Mouse (Mus musculus) embryonic facial prominence, embryonic 12.5 days (tissue): ENCODE results near the gene Slc52a3. TPM values are rescaled to one million over a fixed set of nuclear protein-coding genes. Genes with fewer than 3 reads are reported as not detected.

Source experiments
- ATAC-seq: fragments of 200-750 bp; cut with Nextera tagmentation; 2 replicates; pipeline ENCODE4 v1.8.0; 2017; ENCODE audit not compliant: insufficient number of reproducible peaks, insufficient read depth, low FRiP score, low TSS enrichment
- H3K27ac ChIP-seq: fragments of 300-500 bp; sonication (generic); 2 replicates; pipeline ENCODE4 v1.5.1; 2016; ENCODE audit warnings: mild to moderate bottlenecking
- H3K27me3 ChIP-seq: fragments of 300-500 bp; sonication (generic); 2 replicates; pipeline ENCODE4 v1.6.1; 2016; ENCODE audit warnings: mild to moderate bottlenecking, moderate library complexity
- H3K36me3 ChIP-seq: fragments of 300-500 bp; sonication (generic); 2 replicates; pipeline ENCODE4 v1.6.1; 2016; ENCODE audit warnings: mild to moderate bottlenecking
- H3K4me1 ChIP-seq: fragments of 300-500 bp; sonication (generic); 2 replicates; pipeline ENCODE4 v1.6.1; 2016
- H3K4me2 ChIP-seq: fragments of 300-500 bp; sonication (generic); replicated peaks from 2 replicates; pipeline ENCODE4 v1.6.1; 2016; ENCODE audit warnings: mild to moderate bottlenecking, moderate library complexity
- H3K4me3 ChIP-seq: fragments of 300-500 bp; sonication (generic); 2 replicates; pipeline ENCODE4 v1.5.1; 2016; ENCODE audit warnings: mild to moderate bottlenecking
- H3K9ac ChIP-seq: fragments of 300-500 bp; sonication (generic); 2 replicates; pipeline ENCODE4 v1.6.1; 2016; ENCODE audit warnings: mild to moderate bottlenecking, moderate library complexity
- H3K9me3 ChIP-seq: fragments of 300-500 bp; sonication (generic); 2 replicates; pipeline ENCODE4 v1.6.1; 2016; ENCODE audit warnings: mild to moderate bottlenecking, moderate library complexity
- WGBS: fragments of 180-500 bp; shearing (Covaris S2); methylation state at CpG from one replicate; pipeline ENCODE4 v1.1.7; 2016; 5-methylcytosine and 5-hydroxymethylcytosine counted together
- polyA plus RNA-seq: library from polyadenylated mRNA; unstranded; fragments of >200 nt; fragmentation: Nextera tagmentation; extraction: Ambion mirVana; gene quantifications from 2 replicates; pipeline ENCODE4 v1.2.1, GENCODE M21; 2016

The Slc52a3 gene
- polyA plus RNA-seq, 1 experiment from 2014 or later = 1.2 TPM

GRCm38 (mm10) chr2:151975295-151975694 lies 21.0 kb upstream of the Slc52a3 start:
- H3K36me3 ChIP-seq = no peaks in the 10 kb centered on the region

GRCm38 (mm10) chr2:151976067-151976466 lies 20.2 kb upstream of the Slc52a3 start:
- peaks cover 30% of the 10 kb centered on the region for H3K27me3 ChIP-seq
- no peak for ATAC-seq
- H3K4me1 ChIP-seq = peaks cover 47% of the 10 kb centered on the region
- no peak overlapping the region for H3K27ac ChIP-seq
- 91% methylated on average over 3 of the region's 3 CpGs for WGBS
- H3K4me3 ChIP-seq = no peak overlapping the region
- no peaks in the 10 kb centered on the region for H3K9me3 ChIP-seq
- H3K9ac ChIP-seq = no peak overlapping the region
- no peaks in the 10 kb centered on the region for H3K36me3 ChIP-seq
- no peak overlapping the region for H3K4me2 ChIP-seq

More at GRCm38 (mm10) chr2:151975295-151975694, 21.0 kb upstream of the Slc52a3 start:
- no peak overlapping the region for H3K27ac ChIP-seq
- peaks cover 30% of the 10 kb centered on the region for H3K27me3 ChIP-seq
- no peak for ATAC-seq
- no peak overlapping the region for H3K4me3 ChIP-seq
- 79% methylated on average over 5 of the region's 5 CpGs for WGBS
- no peaks in the 10 kb centered on the region for H3K9me3 ChIP-seq
- H3K9ac ChIP-seq = no peak overlapping the region
- H3K4me1 ChIP-seq = peaks cover 50% of the 10 kb centered on the region
- H3K4me2 ChIP-seq = no peak overlapping the region

GRCm38 (mm10) chr2:151977689-151978440 lies 18.4 kb upstream of the Slc52a3 start:
- no peak overlapping the region for H3K4me2 ChIP-seq

GRCm38 (mm10) chr2:151978494-151978893 lies 17.8 kb upstream of the Slc52a3 start:
- Histone ChIP-seq H3K4me2 (peak overlapping the region; percentile 60), H3K9me3 (no peaks in the 10 kb centered on the region), H3K4me1 (peaks cover 34% of the 10 kb centered on the region), H3K27ac (no peak overlapping the region), H3K36me3 (no peaks in the 10 kb centered on the region), H3K4me3 (0 out of 2 replicates have a peak overlapping the region, but pooled peaks have one; percentile 74), H3K27me3 (peaks cover 13% of the 10 kb centered on the region), H3K9ac (no peak overlapping the region)
- ATAC-seq = no peak
- WGBS = 65% methylated on average over 6 of the region's 6 CpGs

More at GRCm38 (mm10) chr2:151977689-151978440, 18.4 kb upstream of the Slc52a3 start:
- Histone ChIP-seq H3K4me3 (no peak overlapping the region), H3K9me3 (no peaks in the 10 kb centered on the region), H3K4me1 (peaks cover 38% of the 10 kb centered on the region), H3K27me3 (peaks cover 18% of the 10 kb centered on the region), H3K36me3 (no peaks in the 10 kb centered on the region), H3K27ac (no peak overlapping the region), H3K9ac (peak overlapping the region; percentile 1; the same call in 1 of the 2 replicates)
- ATAC-seq = no peak
- 67% methylated on average over 4 of the region's 4 CpGs for WGBS

- H3K4me3 ChIP-seq = peak within 1 kb of the TSS; percentile 74
- peak within 1 kb of the TSS; percentile 60 for H3K4me2 ChIP-seq
- H3K4me1 ChIP-seq = peaks cover 25% of the 10 kb centered on the region
- under 1% methylated on average over 46 of the region's 46 CpGs for WGBS
- peak; percentile 76 for ATAC-seq
- peak within 1 kb of the TSS; percentile 65 for H3K9ac ChIP-seq
- no peaks in the 10 kb centered on the region for H3K9me3 ChIP-seq
- 0 out of 2 replicates have a peak within 1 kb of the TSS, but pooled peaks have one; percentile 57 for H3K27ac ChIP-seq
- peaks cover 1% of the 10 kb centered on the region for H3K27me3 ChIP-seq
- H3K36me3 ChIP-seq = no peaks in the 10 kb centered on the region
Observed at GRCm38 (mm10) chr2:151979470-151980354, 16.6 kb upstream of the Slc52a3 start, which contains the start of gene Fam110a. Gene Fam110a, minus strand, starts transcription at chr2:151980219.

GRCm38 (mm10) chr2:151980355-151980693 lies 16.0 kb upstream of the Slc52a3 start:
- Histone ChIP-seq H3K9me3 (no peaks in the 10 kb centered on the region), H3K4me2 (peak overlapping the region; percentile 60), H3K4me3 (peak overlapping the region; percentile 74), H3K36me3 (no peaks in the 10 kb centered on the region), H3K4me1 (peaks cover 25% of the 10 kb centered on the region), H3K9ac (peak overlapping the region; percentile 65), H3K27ac (no peak overlapping the region), H3K27me3 (no peaks in the 10 kb centered on the region)
- 41% methylated on average over 3 of the region's 3 CpGs for WGBS
- ATAC-seq = no peak

GRCm38 (mm10) chr2:151981268-151981667 lies 15.0 kb upstream of the Slc52a3 start:
- Histone ChIP-seq H3K4me3 (no peak overlapping the region), H3K27ac (no peak overlapping the region; the same call in 1 of the 2 replicates), H3K9ac (no peak overlapping the region), H3K4me1 (peaks cover 25% of the 10 kb centered on the region), H3K36me3 (no peaks in the 10 kb centered on the region), H3K9me3 (no peaks in the 10 kb centered on the region), H3K4me2 (no peak overlapping the region), H3K27me3 (no peaks in the 10 kb centered on the region)
- 69% methylated on average over 6 of the region's 6 CpGs for WGBS
- ATAC-seq = no peak

GRCm38 (mm10) chr2:151982476-151982875 lies 13.8 kb upstream of the Slc52a3 start:
- Histone ChIP-seq H3K36me3 (no peaks in the 10 kb centered on the region), H3K27ac (no peak overlapping the region), H3K27me3 (no peaks in the 10 kb centered on the region), H3K4me1 (peaks cover 25% of the 10 kb centered on the region), H3K9me3 (no peaks in the 10 kb centered on the region), H3K4me2 (no peak overlapping the region), H3K4me3 (no peak overlapping the region), H3K9ac (no peak overlapping the region)
- no peak for ATAC-seq

GRCm38 (mm10) chr2:151984019-151984418 lies 12.3 kb upstream of the Slc52a3 start:
- H3K4me1 ChIP-seq = peaks cover 11% of the 10 kb centered on the region
- no peaks in the 10 kb centered on the region for H3K27me3 ChIP-seq
- no peaks in the 10 kb centered on the region for H3K9me3 ChIP-seq
- H3K27ac ChIP-seq = no peak overlapping the region
- no peaks in the 10 kb centered on the region for H3K36me3 ChIP-seq
- no peak overlapping the region for H3K4me2 ChIP-seq
- WGBS = 51% methylated on average over 9 of the region's 9 CpGs
- ATAC-seq = no peak
- H3K9ac ChIP-seq = no peak overlapping the region
- no peak overlapping the region for H3K4me3 ChIP-seq

GRCm38 (mm10) chr2:151985426-151986172 lies 10.7 kb upstream of the Slc52a3 start:
- Histone ChIP-seq H3K9ac (no peak overlapping the region), H3K36me3 (no peaks in the 10 kb centered on the region), H3K27ac (no peak overlapping the region), H3K27me3 (no peaks in the 10 kb centered on the region), H3K4me3 (no peak overlapping the region), H3K4me1 (peaks cover 2% of the 10 kb centered on the region), H3K9me3 (no peaks in the 10 kb centered on the region), H3K4me2 (no peak overlapping the region)
- ATAC-seq = no peak
- WGBS = 63% methylated on average over 7 of the region's 7 CpGs

- H3K27me3 ChIP-seq = no peaks in the 10 kb centered on the region
- no peaks in the 10 kb centered on the region for H3K36me3 ChIP-seq
- no peaks in the 10 kb centered on the region for H3K4me1 ChIP-seq
- 77% methylated on average over 8 of the region's 8 CpGs for WGBS
- no peak overlapping the region for H3K4me2 ChIP-seq
- no peak for ATAC-seq
- no peaks in the 10 kb centered on the region for H3K9me3 ChIP-seq
- no peak overlapping the region for H3K27ac ChIP-seq
- no peak overlapping the region for H3K9ac ChIP-seq
- H3K4me3 ChIP-seq = no peak overlapping the region
Observed at GRCm38 (mm10) chr2:151986958-151987357, 9.4 kb upstream of the Slc52a3 start.
